Mouse (Mus musculus) cerebellum, adult 2 months (tissue): ENCODE data around the gene Mmp25.

Experiments
- CTCF ChIP-seq: fragments of 200-500 bp; IDR thresholded peaks from 2 replicates; pipeline ENCODE4 v1.5.1; 2011; ENCODE audit warnings: low read depth, mild to moderate bottlenecking, control low read depth, low read length, moderate library complexity, borderline replicate concordance; ENCODE audit not compliant: insufficient read depth
- POLR2A ChIP-seq: fragments of 200-500 bp; IDR thresholded peaks from 2 replicates; pipeline ENCODE4 v1.6.1; 2011; ENCODE audit warnings: low read length, control low read depth, borderline replicate concordance; ENCODE audit not compliant: insufficient read depth

- no peak for TF ChIP-seq POLR2A
- no peak for TF ChIP-seq CTCF
These were observed 24.7 kb downstream of the Mmp25 start for GRCm38 (mm10) chr17:23620351-23620750.
